Mouse (Mus musculus) thymus, adult 2 months (tissue): ENCODE results near the gene Tnfsf11. TPM values are rescaled to one million over a fixed set of nuclear protein-coding genes. Genes with fewer than 3 reads are reported as not detected.

Experiments
- DNase-seq: peaks from one replicate; pipeline ENCODE4 v3.0.0; 2021
- H3K27ac ChIP-seq: fragments of 200-500 bp; 2 replicates; pipeline ENCODE4 v1.5.1; 2012; ENCODE audit warnings: low read length, control low read depth; ENCODE audit not compliant: control insufficient read depth, insufficient read depth
- H3K27me3 ChIP-seq: fragments of 200-500 bp; 2 replicates; pipeline ENCODE4 v1.6.1; 2012; ENCODE audit warnings: mild to moderate bottlenecking, low read length, moderate library complexity, mixed read lengths; ENCODE audit not compliant: control insufficient read depth, insufficient read depth
- H3K36me3 ChIP-seq: fragments of 200-500 bp; 2 replicates; pipeline ENCODE4 v1.6.1; 2012; ENCODE audit warnings: mild to moderate bottlenecking, low read length, moderate library complexity; ENCODE audit not compliant: control insufficient read depth, insufficient read depth
- H3K4me1 ChIP-seq: fragments of 200-500 bp; replicated peaks from 2 replicates; pipeline ENCODE4 v1.6.1; 2012; ENCODE audit warnings: low read length; ENCODE audit not compliant: control insufficient read depth, insufficient read depth
- H3K4me3 ChIP-seq: fragments of 200-500 bp; 2 replicates; pipeline ENCODE4 v1.5.1; 2012; ENCODE audit warnings: mild to moderate bottlenecking, low read length, control low read depth, moderate library complexity; ENCODE audit not compliant: control insufficient read depth, insufficient read depth
- CTCF ChIP-seq: fragments of 200-500 bp; IDR thresholded peaks from 2 replicates; pipeline ENCODE4 v1.5.1; 2012; ENCODE audit warnings: mild to moderate bottlenecking, control low read depth, low read length, moderate library complexity, borderline replicate concordance; ENCODE audit not compliant: control insufficient read depth, poor library complexity, insufficient read depth; ENCODE audit errors: extremely low read depth
- POLR2A ChIP-seq: fragments of 200-500 bp; IDR thresholded peaks from 2 replicates; pipeline ENCODE4 v1.6.1; 2012; ENCODE audit warnings: mild to moderate bottlenecking, low read length, control low read depth, moderate library complexity; ENCODE audit not compliant: control insufficient read depth, poor library complexity, insufficient read depth; ENCODE audit errors: extremely low read depth
- WGBS: fragments of 180-500 bp; shearing (Covaris S2); methylation state at CpG from one replicate; pipeline ENCODE4 v1.1.7; 2018; 5-methylcytosine and 5-hydroxymethylcytosine counted together
- polyA plus RNA-seq: library from polyadenylated mRNA; depleted of rRNA; stranded (reverse); fragments of >200 nt; gene quantifications from 2 replicates; pipeline ENCODE4 v1.2.3, GENCODE M21; 2012; rRNA removed

Tnfsf11 gene
- polyA plus RNA-seq, 1 experiment: 2.6 TPM

DNA sequence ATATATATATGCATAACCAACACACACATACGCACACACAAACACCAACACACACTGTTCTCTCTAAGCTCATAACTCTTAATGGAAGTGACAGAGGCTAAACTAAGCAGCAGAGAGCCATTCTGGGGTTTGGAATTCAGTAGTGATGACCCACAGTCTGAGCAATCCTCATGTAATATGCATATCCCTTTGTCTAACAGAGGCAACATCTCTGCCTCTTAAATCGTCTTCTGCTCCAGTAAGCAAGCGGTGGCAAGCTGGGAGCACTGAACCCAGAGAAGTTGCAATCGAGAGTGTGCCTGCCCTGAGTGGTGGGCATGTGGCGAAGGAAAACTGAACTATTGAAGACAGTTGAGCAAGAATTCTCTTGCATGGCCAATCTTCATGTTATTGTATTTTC, 61.2 kb downstream of the Tnfsf11 start:
- H3K27me3 ChIP-seq: no peaks in the 10 kb centered on the region
- WGBS: 97% methylated on average over 5 of the region's 5 CpGs
- no peak for DNase-seq
- no peak for TF ChIP-seq CTCF
- TF ChIP-seq POLR2A: no peak
- no peaks in the 10 kb centered on the region for H3K36me3 ChIP-seq
- H3K4me3 ChIP-seq: no peak overlapping the region
- peaks cover 2% of the 10 kb centered on the region; the same call in 1 of the 2 replicates for H3K4me1 ChIP-seq
- no peak overlapping the region for H3K27ac ChIP-seq

DNA sequence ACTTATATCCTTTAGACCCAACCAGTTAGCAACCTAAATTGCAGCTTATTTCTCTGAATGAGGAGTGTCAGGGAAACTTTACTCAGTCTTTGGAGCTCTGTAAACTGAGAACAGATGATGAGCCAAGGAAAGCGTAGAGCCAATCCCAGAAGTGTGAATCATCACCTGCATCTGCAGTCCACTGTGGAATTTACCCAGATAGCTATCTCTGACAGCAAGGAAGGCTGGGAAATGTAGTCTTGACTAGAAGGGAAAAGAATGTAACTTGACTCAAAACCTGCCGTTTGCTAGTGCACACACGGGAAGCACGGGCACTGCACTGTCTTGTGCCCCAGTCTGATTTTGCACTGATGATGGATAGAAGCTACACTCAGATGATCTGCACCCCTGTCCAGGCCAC, 63.0 kb downstream of the Tnfsf11 start:
- H3K36me3 ChIP-seq: no peaks in the 10 kb centered on the region
- TF ChIP-seq CTCF (no peak), POLR2A (no peak)
- DNase-seq: no peak
- H3K4me3 ChIP-seq: no peak overlapping the region
- WGBS: 66% methylated on average over 4 of the region's 4 CpGs
- no peaks in the 10 kb centered on the region for H3K27me3 ChIP-seq
- H3K4me1 ChIP-seq: peaks cover 2% of the 10 kb centered on the region; the same call in 1 of the 2 replicates
- no peak overlapping the region for H3K27ac ChIP-seq

DNA sequence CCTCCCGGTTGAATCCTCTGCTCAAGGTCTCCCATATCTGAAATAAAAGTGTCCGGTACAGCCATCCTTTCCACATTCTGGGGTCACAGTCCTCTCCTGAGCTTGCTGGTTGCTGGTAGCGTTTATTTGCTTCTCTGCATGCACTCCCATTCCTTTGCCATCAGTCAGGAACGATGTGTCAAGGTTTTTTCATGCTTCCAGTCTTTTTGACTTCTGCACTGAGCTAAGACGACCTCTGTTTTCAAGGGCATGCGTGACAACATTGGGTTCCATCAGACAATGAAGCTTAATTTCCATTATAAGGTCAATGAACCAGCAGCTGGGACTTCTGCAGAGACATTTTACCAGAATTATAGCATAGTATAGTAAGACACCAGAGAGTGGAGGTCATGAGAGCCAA, 68.5 kb downstream of the Tnfsf11 start:
- 92% methylated on average over 6 of the region's 6 CpGs for WGBS

DNA sequence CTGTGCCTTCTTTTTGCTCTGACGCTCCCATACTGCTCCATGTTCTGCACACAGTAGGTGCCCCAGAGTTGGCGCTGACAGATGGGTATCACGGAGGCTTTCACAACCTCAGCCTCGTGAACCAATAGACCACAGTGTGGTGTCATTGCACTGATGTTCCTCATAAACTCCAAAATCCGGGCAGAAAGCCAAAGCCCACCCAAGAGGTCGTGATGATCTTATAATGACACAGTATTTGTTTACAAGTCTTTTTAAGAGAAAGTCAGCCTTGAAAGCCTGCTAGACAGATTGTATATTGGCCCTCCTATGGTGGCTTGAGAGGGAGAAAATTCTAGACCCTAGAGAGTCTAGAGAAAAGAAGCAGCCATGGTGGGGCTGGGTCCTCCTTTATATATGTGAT, 70.6 kb downstream of the Tnfsf11 start:
- no peak for DNase-seq
- H3K4me3 ChIP-seq: no peak overlapping the region
- no peak overlapping the region for H3K27ac ChIP-seq
- no peaks in the 10 kb centered on the region for H3K4me1 ChIP-seq
- no peaks in the 10 kb centered on the region for H3K36me3 ChIP-seq
- WGBS: 64% methylated on average over 6 of the region's 6 CpGs
- no peaks in the 10 kb centered on the region for H3K27me3 ChIP-seq
- TF ChIP-seq CTCF (no peak), POLR2A (no peak)

More for the DNA sequence above, 68.5 kb downstream of the Tnfsf11 start:
- no peak for DNase-seq
- Histone ChIP-seq H3K27me3 (no peaks in the 10 kb centered on the region), H3K36me3 (no peaks in the 10 kb centered on the region), H3K4me3 (no peak overlapping the region), H3K27ac (no peak overlapping the region), H3K4me1 (peaks cover 2% of the 10 kb centered on the region; the same call in 1 of the 2 replicates)
- TF ChIP-seq CTCF: no peak
- no peak for TF ChIP-seq POLR2A

DNA sequence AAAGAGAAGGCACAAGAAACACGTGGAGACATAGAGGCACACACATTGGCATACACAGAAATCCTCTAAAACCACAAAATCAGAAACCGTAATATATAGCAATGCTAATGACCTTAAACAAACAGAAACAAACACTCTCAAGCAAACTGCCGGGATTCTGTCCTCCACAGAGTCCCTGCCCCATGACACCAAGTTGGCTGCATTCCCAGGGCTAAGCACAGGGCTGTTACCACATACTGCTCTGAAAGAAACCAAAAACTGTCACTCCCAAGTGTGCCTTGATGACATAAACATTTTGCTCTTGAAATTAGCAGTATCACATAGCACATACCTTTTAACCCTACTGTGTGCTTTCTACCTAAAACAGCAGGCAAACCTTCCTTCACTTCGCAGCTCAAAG, 71.7 kb downstream of the Tnfsf11 start:
- no peaks in the 10 kb centered on the region for H3K4me1 ChIP-seq
- no peak for DNase-seq
- 56% methylated on average over 4 of the region's 4 CpGs for WGBS
- TF ChIP-seq POLR2A: no peak
- no peak for TF ChIP-seq CTCF
- no peaks in the 10 kb centered on the region for H3K36me3 ChIP-seq
- no peaks in the 10 kb centered on the region for H3K27me3 ChIP-seq
- H3K27ac ChIP-seq: no peak overlapping the region
- H3K4me3 ChIP-seq: no peak overlapping the region

DNA sequence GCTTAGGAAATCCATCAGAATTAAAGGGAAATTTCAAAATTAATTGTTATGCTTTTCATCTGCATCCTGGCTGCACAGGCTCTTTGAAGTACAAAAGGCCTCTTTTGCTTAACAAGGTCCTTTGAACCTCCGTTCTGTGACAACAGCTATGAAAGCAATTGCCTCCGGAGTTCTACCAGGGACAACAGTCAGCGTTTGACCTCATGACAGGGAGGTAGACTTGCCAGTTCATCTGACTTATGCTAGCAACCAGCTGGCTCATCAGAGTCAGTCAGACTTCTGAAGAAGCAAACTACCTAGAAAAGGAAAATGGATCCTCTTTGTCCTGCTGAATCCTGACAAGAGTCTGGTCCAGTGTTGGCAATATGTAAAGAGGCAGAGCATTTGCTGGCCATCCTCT, 72.5 kb downstream of the Tnfsf11 start:
- no peaks in the 10 kb centered on the region for H3K36me3 ChIP-seq
- no peak for TF ChIP-seq POLR2A
- TF ChIP-seq CTCF: no peak
- no peak overlapping the region for H3K27ac ChIP-seq
- H3K4me1 ChIP-seq: no peaks in the 10 kb centered on the region
- no peaks in the 10 kb centered on the region for H3K27me3 ChIP-seq
- no peak overlapping the region for H3K4me3 ChIP-seq
- DNase-seq: no peak
- 54% methylated on average over 3 of the region's 3 CpGs for WGBS

DNA sequence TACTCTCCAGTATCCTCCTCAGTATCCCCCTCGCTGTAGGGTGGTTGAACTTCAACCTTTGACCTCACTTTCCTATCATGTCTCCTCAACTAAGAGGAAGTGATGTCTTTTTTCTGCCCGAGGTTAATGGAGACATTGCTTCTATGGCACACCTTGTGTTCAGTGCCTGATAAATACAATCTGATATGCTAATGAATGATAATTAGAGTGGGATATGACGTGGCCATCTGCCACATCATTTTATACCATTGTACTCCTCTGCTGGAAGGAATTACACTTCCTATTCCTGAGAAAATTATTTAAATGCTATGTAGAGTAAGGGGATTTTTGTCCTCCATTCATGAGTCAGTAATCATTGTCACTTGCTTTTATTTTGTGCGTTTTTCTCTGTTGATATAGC, 78.8 kb downstream of the Tnfsf11 start:
- Histone ChIP-seq H3K36me3 (no peaks in the 10 kb centered on the region), H3K4me3 (no peak overlapping the region), H3K4me1 (no peaks in the 10 kb centered on the region), H3K27me3 (no peaks in the 10 kb centered on the region), H3K27ac (no peak overlapping the region)
- 80% methylated on average over 4 of the region's 4 CpGs for WGBS
- no peak for DNase-seq
- TF ChIP-seq CTCF (no peak), POLR2A (no peak)

Other genes starting within 250 kb of the Tnfsf11 start
- gene Fam216b, start 219.0 kb downstream of the Tnfsf11 start, polyA plus RNA-seq: 0.14 and 0.18 TPM in 2 replicates
- 7.5 and 8.2 TPM in 2 replicates for gene Akap11, start 228.8 kb upstream of the Tnfsf11 start, polyA plus RNA-seq